Mouse (Mus musculus) bone marrow macrophage, adult 2 months (primary cell): ENCODE measurements at regions not wholly inside any gene's neighbourhood (a gene's known extent, or its start where the extent isn't known, plus 50 kb on each side); places are given as distances from the start of the nearest gene placed in this dataset.
A peak's percentile ranks its signal among the peaks of the same experiment; 100 is the strongest.

Experiments
- H3K27ac ChIP-seq: 2 replicates; pipeline ENCODE4 v1.5.1; 2012; ENCODE audit warnings: low read depth, low read length; ENCODE audit not compliant: insufficient read depth
- H3K4me1 ChIP-seq: 2 replicates; pipeline ENCODE4 v1.6.1; 2012; ENCODE audit warnings: low read length; ENCODE audit not compliant: control insufficient read depth, insufficient read depth
- H3K4me3 ChIP-seq: 2 replicates; pipeline ENCODE4 v1.5.1; 2012; ENCODE audit warnings: mild to moderate bottlenecking, low read length, moderate library complexity; ENCODE audit not compliant: insufficient read depth
- CTCF ChIP-seq: IDR thresholded peaks from 2 replicates; pipeline ENCODE4 v1.5.1; 2012; ENCODE audit warnings: low read depth, mild to moderate bottlenecking, low read length, moderate library complexity
- POLR2A ChIP-seq: IDR thresholded peaks from 2 replicates; pipeline ENCODE4 v1.6.1; 2012; ENCODE audit warnings: mild to moderate bottlenecking, low read depth, low read length, borderline replicate concordance

DNA sequence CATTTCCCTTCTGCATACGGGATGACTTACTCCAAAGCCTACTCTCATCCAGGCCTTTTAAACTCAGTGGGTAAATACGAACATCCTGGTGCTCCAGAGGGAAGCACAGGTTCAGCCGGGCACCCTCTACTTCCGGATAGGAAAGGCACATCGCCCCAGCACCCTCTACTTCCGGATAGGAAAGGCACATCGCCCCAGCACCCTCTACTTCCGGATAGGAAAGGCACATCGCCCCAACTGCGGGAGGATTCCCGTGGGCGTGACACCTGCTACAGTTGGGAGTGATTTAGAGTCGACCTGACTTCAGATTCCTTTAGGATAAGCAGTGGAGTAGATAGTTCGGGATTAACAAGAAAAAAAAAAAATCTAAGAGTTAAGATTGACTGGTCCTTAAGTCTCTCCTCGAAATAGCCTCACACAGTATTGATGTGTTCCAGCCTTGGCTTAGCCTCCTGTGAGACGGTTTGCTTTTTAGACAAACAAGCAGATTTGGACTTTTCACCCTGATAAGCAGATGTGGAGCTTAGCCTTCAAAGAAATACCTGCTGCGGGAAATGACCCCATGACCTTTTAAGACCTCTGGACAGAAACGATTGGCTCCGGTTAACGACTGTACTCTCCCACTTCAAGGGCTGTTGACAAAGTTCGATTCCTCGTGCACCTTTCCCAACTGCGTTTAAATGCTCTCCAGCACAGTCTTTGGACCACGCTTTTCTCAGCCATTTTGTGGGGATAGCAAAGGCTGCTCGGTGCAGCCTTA, 210.1 kb downstream of the Atp23 start:
- TF ChIP-seq POLR2A (no peak), CTCF (no peak)
- Histone ChIP-seq H3K4me1 (no peaks in the 10 kb centered on the region), H3K27ac (no peak overlapping the region), H3K4me3 (no peak overlapping the region)

GRCm38 (mm10) chr10:126680275-126681184, 220.6 kb downstream of the Atp23 start:
- no peak overlapping the region for H3K27ac ChIP-seq
- no peak overlapping the region for H3K4me3 ChIP-seq
- TF ChIP-seq CTCF (no peak), POLR2A (no peak)
- H3K4me1 ChIP-seq: no peaks in the 10 kb centered on the region

DNA sequence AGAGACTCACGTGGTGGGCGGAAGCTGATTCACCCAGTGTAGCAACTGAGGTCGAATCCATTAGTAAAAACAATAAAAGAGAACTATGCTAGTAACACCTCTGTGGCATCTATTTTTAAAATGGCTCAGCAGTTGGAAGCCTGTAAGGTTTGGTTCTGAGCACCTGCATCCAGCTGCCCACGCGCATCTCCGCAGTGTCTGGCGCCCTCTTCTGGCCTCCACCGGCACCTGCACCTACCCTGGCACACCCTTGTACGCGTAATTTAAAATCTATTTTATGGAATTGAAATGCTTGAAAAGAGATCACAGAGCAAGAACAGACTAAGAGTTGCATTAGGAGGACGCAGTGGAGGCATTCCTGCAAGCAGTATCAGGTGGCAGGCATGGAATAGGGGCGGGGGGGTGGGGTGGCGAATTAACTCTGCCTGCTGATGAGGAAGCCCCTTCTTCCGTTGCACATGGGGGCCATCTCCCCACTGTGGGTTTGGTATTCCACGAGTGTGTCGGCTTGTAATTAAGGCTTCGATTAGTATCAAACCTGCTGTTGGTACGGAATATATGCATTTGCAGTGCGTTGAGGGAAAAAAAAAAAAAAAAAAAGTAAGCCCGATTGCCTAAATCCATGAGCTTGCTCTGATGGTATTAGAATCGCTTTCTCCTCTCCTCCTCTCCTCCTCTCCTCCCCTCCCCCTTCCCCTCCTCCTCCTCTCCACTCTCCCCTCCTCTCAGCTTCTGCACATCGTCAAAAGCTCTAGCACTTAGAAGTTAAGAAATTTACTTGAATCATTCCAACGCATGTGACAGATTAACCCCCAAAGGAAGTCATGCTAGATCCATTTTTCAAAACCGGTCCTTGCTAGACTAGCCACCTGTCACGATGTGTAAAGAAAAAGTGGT, 221.7 kb downstream of the Atp23 start:
- TF ChIP-seq POLR2A: no peak
- H3K27ac ChIP-seq: no peak overlapping the region

DNA sequence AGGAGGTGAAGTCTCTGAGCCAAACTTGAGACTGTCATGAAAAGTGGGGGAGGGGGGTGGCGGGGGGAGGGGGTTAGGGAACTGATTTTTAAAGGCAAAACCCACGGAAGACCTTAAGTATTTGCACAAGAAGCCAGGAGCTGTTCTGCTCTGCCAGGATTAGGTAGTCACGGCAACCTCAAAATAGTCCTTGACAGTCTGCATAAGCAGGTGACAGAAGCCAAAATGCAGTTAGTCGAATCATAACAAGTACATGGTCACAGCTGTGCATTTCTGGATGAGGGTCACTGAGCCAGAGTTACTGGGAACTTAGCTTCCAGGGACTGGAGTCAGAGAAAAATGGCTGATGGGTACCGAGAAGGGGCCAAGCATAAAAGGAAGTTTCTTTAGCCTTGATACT, 227.7 kb downstream of the Atp23 start:
- Histone ChIP-seq H3K27ac (no peak overlapping the region), H3K4me1 (no peaks in the 10 kb centered on the region), H3K4me3 (no peak overlapping the region)
- TF ChIP-seq POLR2A: no peak
- TF ChIP-seq CTCF: no peak

More for the DNA sequence above, 221.7 kb downstream of the Atp23 start:
- Histone ChIP-seq H3K4me3 (no peak overlapping the region), H3K4me1 (no peaks in the 10 kb centered on the region)

DNA sequence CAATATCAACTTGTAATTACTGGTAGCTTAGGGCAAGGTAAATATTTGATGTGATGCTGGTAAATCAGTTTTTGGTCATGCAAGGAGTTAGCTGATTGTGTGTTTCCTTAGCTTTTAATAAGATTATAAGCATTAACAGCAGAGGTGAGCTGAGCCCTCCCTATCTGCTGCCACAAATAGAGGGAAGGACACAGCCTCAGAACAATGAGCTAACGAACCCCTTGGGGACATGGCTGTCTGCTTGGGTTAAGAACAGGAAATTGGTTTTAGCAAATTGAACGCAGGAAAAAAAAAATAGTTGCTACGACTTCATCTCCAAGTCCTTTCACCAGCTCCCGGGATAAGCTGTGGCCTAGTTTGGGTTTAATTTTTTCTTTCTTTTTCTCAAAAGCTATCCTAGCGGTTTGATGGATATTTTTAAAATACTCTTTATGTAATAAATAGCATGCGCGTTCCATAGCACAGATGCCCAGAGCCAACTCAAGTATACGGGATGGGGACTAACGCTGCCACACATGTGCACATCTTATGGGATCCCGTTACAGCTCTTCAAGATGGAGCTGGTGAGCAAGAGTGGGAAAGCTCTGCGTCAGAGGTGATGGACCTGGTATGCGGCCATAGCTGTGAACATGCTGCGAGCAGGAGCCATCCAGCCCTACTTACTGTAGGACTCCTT, 236.6 kb downstream of the Atp23 start:
- no peak for TF ChIP-seq CTCF
- TF ChIP-seq POLR2A: no peak

DNA sequence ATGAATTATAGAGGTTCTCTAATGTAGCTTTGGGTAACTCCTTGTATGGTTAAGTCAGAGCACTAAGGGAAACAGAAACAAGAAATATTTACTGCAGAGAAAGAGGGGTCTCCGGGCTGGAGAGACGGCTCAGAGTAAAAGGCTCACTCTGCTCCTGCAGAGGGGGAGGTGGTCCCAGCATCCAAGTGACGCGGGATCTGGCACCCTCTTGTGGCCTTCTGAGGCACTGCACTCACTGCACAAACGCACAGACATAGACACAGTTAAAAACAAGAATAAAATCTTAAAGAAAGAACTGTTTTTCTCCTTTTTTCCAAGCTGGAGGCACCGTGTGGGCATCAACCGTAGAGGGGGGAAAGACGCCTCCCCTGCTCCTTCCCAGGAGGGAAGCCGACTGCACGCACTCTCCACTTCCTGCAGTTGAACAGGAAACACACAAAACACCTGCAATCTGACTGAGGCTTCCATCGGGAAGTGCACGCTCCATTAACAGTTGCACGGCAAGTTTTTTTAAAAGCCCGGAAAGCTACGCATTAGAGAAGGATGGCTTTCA, 237.6 kb downstream of the Atp23 start:
- H3K4me1 ChIP-seq: no peaks in the 10 kb centered on the region
- TF ChIP-seq CTCF: peak; percentile 42; the same call in 1 of the 2 replicates
- no peak for TF ChIP-seq POLR2A

More for the DNA sequence above, 236.6 kb downstream of the Atp23 start:
- no peaks in the 10 kb centered on the region for H3K4me1 ChIP-seq
- no peak overlapping the region for H3K27ac ChIP-seq
- no peak overlapping the region for H3K4me3 ChIP-seq

GRCm38 (mm10) chr10:126662765-126663164, 238.4 kb downstream of the Atp23 start:
- H3K4me1 ChIP-seq: no peaks in the 10 kb centered on the region
- no peak for TF ChIP-seq CTCF
- TF ChIP-seq POLR2A: no peak
- H3K27ac ChIP-seq: no peak overlapping the region
- no peak overlapping the region for H3K4me3 ChIP-seq

More for the DNA sequence above, 237.6 kb downstream of the Atp23 start:
- H3K27ac ChIP-seq: no peak overlapping the region
- no peak overlapping the region for H3K4me3 ChIP-seq

DNA sequence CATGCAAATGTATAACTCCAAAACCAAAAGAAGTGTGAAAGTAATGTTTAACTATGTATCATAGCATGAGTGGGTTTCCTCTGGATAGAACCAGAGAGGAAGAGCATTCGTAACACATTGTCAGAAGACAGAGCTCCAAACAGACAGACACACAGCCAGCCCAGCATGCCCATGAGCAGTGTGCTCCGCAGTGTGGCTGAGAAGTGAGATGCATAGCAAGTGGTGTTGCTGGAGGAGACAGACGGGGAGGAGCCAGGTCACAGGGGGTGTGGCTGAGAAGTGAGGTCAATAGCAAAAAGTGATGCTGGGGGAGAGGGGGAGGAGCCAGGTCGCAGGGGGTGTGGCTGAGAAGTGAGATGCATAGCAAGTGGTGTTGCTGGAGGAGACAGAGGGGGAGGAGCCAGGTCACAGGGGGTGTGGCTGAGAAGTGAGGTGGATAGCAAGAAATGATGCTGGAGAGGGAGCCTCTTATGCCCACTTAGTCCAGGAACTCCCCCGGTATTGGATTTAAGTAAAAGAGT, 240.0 kb downstream of the Atp23 start:
- Histone ChIP-seq H3K4me3 (no peak overlapping the region), H3K4me1 (no peaks in the 10 kb centered on the region), H3K27ac (no peak overlapping the region)
- TF ChIP-seq CTCF: no peak
- TF ChIP-seq POLR2A: no peak

DNA sequence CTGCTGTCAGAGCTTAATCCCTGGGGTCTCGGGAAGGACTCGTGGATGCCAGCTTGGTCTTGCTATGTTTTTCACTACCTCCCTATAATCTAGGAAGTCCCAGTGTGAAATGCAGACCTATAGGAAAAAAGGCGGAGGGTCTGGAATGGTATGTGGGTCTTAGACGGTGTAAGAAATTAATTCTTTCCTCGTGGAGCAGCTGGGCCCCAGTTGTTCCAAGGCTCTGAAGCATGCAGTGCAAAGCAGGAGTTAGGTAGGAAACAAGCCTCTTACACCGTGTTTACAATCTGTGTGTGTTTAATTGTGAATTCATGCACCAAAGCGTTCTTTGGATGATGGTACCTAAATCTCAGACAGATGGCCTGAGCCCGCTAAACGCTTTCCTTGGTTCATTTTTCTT, 241.1 kb downstream of the Atp23 start:
- Histone ChIP-seq H3K27ac (no peak overlapping the region), H3K4me3 (no peak overlapping the region), H3K4me1 (no peaks in the 10 kb centered on the region)
- TF ChIP-seq CTCF: no peak
- no peak for TF ChIP-seq POLR2A

DNA sequence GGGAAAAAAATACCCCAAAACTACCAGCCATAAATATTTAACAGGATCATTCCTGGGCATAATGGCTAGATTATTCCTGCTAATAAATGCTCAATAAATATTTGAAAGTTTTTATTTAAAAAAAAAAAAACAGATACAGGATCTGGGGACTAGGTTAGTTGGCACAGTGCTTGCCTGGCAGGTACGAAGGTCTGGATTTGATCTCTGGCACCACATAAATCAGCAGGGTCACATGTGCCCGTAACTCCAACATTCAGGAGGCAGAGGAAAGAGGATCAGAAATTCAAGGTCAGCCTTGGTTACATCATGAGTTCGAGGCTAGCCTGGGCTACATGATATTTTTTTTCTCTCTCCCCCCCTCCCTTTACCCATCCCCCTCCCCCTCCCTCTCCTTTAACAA, 248.5 kb downstream of the Atp23 start:
- TF ChIP-seq POLR2A (no peak), CTCF (no peak)
- H3K27ac ChIP-seq: no peak overlapping the region

More for the DNA sequence above, 248.5 kb downstream of the Atp23 start:
- H3K4me3 ChIP-seq: no peak overlapping the region
- H3K4me1 ChIP-seq: no peaks in the 10 kb centered on the region
